Mouse (Mus musculus) midbrain, embryonic 15.5 days (tissue): Measurements from ENCODE around the gene Ppp1r21. TPM values are rescaled to one million over a fixed set of nuclear protein-coding genes. Genes with fewer than 3 reads are reported as not detected.

Source experiments
- ATAC-seq: fragments of 200-750 bp; cut with Nextera tagmentation; replicated peaks from 2 replicates; pipeline ENCODE4 v1.8.0; 2017; ENCODE audit warnings: moderate TSS enrichment
- H3K27ac ChIP-seq: fragments of 300-500 bp; sonication (generic); 2 replicates; pipeline ENCODE4 v1.5.1; 2015; ENCODE audit warnings: mild to moderate bottlenecking, inconsistent platforms
- H3K27me3 ChIP-seq: fragments of 300-500 bp; sonication (generic); replicated peaks from 2 replicates; pipeline ENCODE4 v1.6.1; 2015; ENCODE audit warnings: inconsistent platforms
- H3K36me3 ChIP-seq: fragments of 300-500 bp; sonication (generic); replicated peaks from 2 replicates; pipeline ENCODE4 v1.6.1; 2015; ENCODE audit warnings: inconsistent platforms
- H3K4me1 ChIP-seq: fragments of 300-500 bp; sonication (generic); 2 replicates; pipeline ENCODE4 v1.6.1; 2015; ENCODE audit warnings: inconsistent platforms
- H3K4me2 ChIP-seq: fragments of 300-500 bp; sonication (generic); 2 replicates; pipeline ENCODE4 v1.6.1; 2015; ENCODE audit warnings: inconsistent platforms, mild to moderate bottlenecking, moderate library complexity
- H3K4me3 ChIP-seq: fragments of 300-500 bp; sonication (generic); 2 replicates; pipeline ENCODE4 v1.5.1; 2015; ENCODE audit warnings: mild to moderate bottlenecking, inconsistent platforms
- H3K9ac ChIP-seq: fragments of 300-500 bp; sonication (generic); 2 replicates; pipeline ENCODE4 v1.6.1; 2015; ENCODE audit warnings: mild to moderate bottlenecking, inconsistent platforms
- H3K9me3 ChIP-seq: fragments of 300-500 bp; sonication (generic); 2 replicates; pipeline ENCODE4 v1.6.1; 2016; ENCODE audit warnings: inconsistent platforms
- WGBS: fragments of 180-500 bp; shearing (Covaris S2); methylation state at CpG from one replicate; pipeline ENCODE4 v1.1.7; 2015; ENCODE audit warnings: mixed read lengths; 5-methylcytosine and 5-hydroxymethylcytosine counted together
- polyA plus RNA-seq: library from polyadenylated mRNA; unstranded; fragments of >200 nt; fragmentation: Nextera tagmentation; extraction: Ambion mirVana; gene quantifications from 2 replicates; pipeline ENCODE4 v1.2.1, GENCODE M21; 2015

Ppp1r21 gene
- polyA plus RNA-seq, 1 experiment from 2014 or later, result 38.5 TPM

DNA sequence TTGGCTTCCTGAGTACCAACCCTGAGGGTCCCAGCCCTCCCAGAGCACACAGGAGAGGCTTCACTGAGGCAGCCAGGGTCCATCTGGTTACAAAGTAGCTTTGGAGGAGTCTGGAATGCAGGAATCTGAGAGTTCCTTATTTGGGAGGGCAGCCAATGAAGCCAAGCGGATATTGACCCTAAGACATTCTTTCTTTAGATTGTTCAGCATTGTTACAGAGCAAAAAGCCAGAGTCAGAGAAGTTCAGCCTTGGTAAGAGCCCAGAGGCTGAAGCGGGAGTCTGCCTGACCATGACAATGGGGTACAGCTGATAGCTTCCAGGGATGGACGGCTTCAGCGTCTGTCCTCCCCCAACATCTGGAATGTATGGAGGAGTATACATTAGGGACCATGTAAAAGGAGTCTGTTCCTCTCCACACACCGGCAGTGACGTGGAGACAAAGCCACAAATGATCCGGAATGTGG lies 96.5 kb downstream of the Ppp1r21 start:
- Histone ChIP-seq H3K4me2 (no peak overlapping the region), H3K27me3 (no peaks in the 10 kb centered on the region), H3K9ac (no peak overlapping the region), H3K4me1 (peaks cover 2% of the 10 kb centered on the region; the same call in 1 of the 2 replicates), H3K9me3 (no peaks in the 10 kb centered on the region), H3K36me3 (no peaks in the 10 kb centered on the region), H3K27ac (0 out of 2 replicates have a peak overlapping the region, but pooled peaks have one; percentile 34), H3K4me3 (no peak overlapping the region)
- ATAC-seq, result no peak
- 49% methylated on average over 7 of the region's 7 CpGs for WGBS

DNA sequence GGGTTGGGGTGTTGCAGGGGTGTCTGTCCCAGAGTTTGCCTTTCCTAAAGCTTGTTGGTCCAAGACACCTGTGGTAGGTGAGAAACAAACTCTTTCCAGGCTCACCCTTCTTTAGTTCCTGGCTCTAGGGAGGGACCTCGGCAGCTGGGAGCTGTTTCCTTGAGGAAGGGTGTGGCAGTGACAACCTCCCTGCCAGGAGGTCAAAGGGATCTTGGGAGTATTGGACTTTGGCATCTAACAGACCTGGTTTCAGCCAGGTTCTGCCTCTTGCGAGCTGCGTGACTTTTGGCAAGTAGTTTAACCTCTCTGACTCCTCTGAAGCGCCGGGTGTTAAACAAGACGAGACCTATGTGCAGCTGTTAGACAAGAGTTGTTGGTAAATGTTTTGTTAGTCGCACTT lies 97.2 kb downstream of the Ppp1r21 start:
- H3K4me2 ChIP-seq, result no peak overlapping the region
- no peak overlapping the region for H3K9ac ChIP-seq
- no peak overlapping the region for H3K4me3 ChIP-seq
- H3K27me3 ChIP-seq, result no peaks in the 10 kb centered on the region
- peaks cover 2% of the 10 kb centered on the region; the same call in 1 of the 2 replicates for H3K4me1 ChIP-seq
- H3K36me3 ChIP-seq, result no peaks in the 10 kb centered on the region
- H3K27ac ChIP-seq, result no peak overlapping the region
- no peak for ATAC-seq
- H3K9me3 ChIP-seq, result no peaks in the 10 kb centered on the region
- WGBS, result 81% methylated on average over 7 of the region's 7 CpGs

DNA sequence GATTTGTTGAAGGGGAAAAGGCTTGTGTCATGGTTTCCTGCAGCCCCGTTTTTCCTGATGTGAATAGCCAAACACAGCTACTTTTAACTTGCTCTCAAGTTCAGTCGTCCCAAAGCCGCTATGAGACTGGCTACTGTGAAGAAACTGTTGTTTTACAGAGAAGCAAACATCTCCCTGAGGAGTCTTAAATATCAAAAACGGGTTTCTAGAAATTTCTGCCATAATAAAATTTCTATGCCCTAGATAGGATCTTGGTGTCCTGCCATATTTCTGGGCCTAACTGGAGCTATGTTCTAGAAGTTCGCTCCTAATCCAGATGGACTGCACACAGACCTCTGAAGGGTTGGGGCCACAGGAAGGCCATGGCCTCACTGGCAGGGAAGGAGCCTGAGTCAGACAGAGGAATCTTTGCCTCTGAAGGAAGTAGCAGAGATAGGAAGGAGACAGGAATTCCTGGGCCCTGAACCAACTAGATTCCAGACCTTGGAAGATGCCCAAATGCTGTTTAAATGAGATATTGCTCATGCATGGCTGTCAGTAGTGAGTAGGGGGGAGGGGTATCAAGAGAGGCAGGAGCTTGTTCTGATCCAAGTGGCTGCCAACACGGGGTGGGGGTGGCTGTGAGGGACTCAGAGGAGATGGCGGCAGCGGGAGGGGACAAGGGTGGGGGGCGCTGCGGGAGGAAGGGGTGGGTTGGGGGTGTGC lies 98.9 kb downstream of the Ppp1r21 start:
- 46% methylated on average over 10 of the region's 10 CpGs for WGBS
- peak overlapping the region; percentile 63 for H3K27ac ChIP-seq
- H3K36me3 ChIP-seq, result no peaks in the 10 kb centered on the region
- peaks cover 2% of the 10 kb centered on the region; the same call in 1 of the 2 replicates for H3K4me1 ChIP-seq
- ATAC-seq, result peak; percentile 60
- H3K9ac ChIP-seq, result no peak overlapping the region
- H3K27me3 ChIP-seq, result no peaks in the 10 kb centered on the region
- no peak overlapping the region for H3K4me2 ChIP-seq
- no peak overlapping the region for H3K4me3 ChIP-seq
- no peaks in the 10 kb centered on the region for H3K9me3 ChIP-seq

DNA sequence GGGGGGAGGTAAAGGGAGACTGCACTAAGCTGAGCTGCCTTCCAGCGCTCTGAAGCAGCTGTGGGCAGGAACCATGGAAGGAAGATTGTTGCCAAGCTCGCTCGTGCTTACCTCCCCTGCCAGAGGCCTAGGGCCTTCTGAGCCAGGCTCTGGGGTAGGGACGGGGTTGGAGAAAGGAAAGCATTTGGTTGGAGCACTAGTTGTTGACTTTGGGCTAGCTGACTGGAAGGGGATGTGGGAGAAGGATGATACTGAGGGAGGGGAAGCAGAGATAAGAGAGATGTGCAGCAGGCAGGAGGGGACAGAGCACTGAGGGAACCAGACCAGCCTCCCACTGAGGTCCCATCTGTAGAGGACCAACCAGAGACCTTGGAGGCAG lies 99.5 kb downstream of the Ppp1r21 start:
- Histone ChIP-seq H3K9ac (no peak overlapping the region), H3K9me3 (no peaks in the 10 kb centered on the region), H3K4me1 (peaks cover 2% of the 10 kb centered on the region; the same call in 1 of the 2 replicates), H3K36me3 (no peaks in the 10 kb centered on the region), H3K27me3 (no peaks in the 10 kb centered on the region), H3K27ac (peak overlapping the region; percentile 63), H3K4me2 (no peak overlapping the region), H3K4me3 (no peak overlapping the region)
- peak; percentile 70 for ATAC-seq
- WGBS, result 15% methylated on average over 4 of the region's 4 CpGs

DNA sequence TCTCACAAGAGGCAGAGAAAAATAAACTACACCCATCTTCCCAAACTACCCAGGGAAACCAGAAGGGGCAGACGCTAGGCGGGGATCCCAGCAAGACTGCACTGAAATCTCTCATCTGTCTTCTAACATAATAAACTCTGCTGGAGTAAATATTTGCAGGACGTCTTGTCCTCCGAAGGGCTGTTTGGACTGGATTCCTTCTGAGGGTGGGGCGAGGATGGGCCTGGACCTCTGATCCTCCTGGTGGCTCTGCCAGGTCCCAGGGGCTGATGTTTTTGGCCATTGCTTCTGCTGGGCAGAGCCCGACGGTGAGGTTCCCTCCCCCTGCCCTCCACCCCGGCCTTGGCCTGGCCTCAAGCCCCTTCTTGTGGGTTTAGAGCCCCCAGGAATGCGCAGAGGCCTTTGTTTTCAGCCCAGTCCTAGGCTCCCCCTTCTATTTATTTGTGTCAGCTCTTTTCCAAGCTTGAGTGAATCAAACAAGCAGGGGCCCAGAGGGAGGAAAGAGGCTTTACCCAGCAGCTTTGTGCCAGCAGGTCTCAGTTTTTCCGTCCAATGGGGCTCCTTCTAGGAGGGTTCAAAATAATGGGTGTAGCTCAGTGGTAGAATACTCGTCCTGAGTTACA lies 100.1 kb downstream of the Ppp1r21 start:
- 15% methylated on average over 11 of the region's 11 CpGs for WGBS
- Histone ChIP-seq H3K4me2 (no peak overlapping the region), H3K4me1 (peaks cover 2% of the 10 kb centered on the region; the same call in 1 of the 2 replicates), H3K9ac (no peak overlapping the region), H3K4me3 (no peak overlapping the region), H3K36me3 (no peaks in the 10 kb centered on the region), H3K27ac (peak overlapping the region; percentile 63), H3K27me3 (no peaks in the 10 kb centered on the region), H3K9me3 (no peaks in the 10 kb centered on the region)
- ATAC-seq, result peak; percentile 80

DNA sequence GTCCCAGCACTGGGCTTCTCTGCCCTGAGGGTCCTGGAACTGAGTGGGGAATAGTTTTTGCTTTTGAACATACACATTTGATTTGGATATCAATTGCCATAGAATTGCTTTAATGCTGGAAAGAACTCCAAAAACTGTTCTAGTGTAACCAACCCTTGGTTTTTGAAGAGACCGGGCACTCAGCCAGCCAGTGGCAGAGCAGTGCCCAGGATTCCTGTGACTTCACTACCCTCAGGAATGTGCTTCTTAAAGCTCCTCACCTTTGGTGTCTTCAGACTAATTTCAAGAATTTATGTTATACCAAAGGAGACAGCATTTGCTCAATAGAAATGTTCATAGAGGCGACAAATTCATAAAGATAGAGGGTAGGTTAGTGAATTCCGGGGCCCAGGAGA lies 100.6 kb downstream of the Ppp1r21 start:
- no peak overlapping the region for H3K4me2 ChIP-seq
- no peak overlapping the region for H3K4me3 ChIP-seq
- no peaks in the 10 kb centered on the region for H3K9me3 ChIP-seq
- ATAC-seq, result no peak
- no peaks in the 10 kb centered on the region for H3K36me3 ChIP-seq
- H3K27ac ChIP-seq, result peak overlapping the region; percentile 63
- WGBS, result 62% methylated on average over 3 of the region's 3 CpGs
- peaks cover 2% of the 10 kb centered on the region; the same call in 1 of the 2 replicates for H3K4me1 ChIP-seq
- H3K27me3 ChIP-seq, result no peaks in the 10 kb centered on the region
- H3K9ac ChIP-seq, result no peak overlapping the region

DNA sequence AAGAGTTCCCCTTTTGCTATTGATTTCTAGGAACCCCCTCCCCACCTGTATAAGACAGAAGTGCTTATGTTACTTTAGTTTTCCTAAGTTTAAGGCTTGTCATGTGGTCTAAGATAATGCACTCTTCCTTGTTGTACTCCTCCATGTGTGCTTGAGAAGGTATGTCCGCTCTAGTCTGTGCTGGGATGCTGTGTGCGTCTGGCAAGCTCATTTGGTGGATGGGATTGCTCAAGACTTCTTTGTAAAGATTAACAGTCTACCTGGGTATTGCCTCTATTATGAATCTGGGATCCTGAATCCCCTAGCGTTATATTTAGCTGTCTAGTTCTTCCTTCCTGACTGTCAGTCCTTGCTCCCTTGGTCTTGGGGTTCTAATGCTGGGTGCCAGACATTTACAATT lies 102.7 kb downstream of the Ppp1r21 start:
- no peak for ATAC-seq
- Histone ChIP-seq H3K9ac (no peak overlapping the region), H3K4me3 (no peak overlapping the region), H3K27ac (no peak overlapping the region), H3K4me1 (peaks cover 2% of the 10 kb centered on the region; the same call in 1 of the 2 replicates), H3K9me3 (no peaks in the 10 kb centered on the region), H3K27me3 (no peaks in the 10 kb centered on the region), H3K4me2 (no peak overlapping the region), H3K36me3 (no peaks in the 10 kb centered on the region)
- 96% methylated on average over 3 of the region's 3 CpGs for WGBS

DNA sequence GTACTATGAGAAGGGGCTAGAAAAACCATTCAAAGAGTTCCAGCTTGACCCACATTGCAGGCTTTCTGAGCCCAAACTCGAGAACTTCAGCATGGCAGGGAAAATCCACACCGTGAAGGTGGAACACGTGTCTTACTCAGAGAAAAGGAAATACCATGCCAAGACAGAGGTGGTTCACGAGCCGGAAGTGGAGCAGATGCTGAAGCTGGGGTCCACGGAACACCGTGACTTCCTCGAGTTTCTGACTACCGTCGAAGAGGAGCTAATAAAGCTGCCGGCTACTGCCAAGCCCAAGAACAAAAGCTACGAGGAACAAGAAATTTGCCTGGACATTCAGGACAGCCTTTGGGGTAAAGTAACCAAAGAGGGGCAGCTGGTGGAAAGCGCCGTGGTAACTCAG lies 106.2 kb downstream of the Ppp1r21 start:
- no peaks in the 10 kb centered on the region for H3K36me3 ChIP-seq
- H3K4me3 ChIP-seq, result no peak overlapping the region
- no peaks in the 10 kb centered on the region for H3K4me1 ChIP-seq
- 89% methylated on average over 14 of the region's 14 CpGs for WGBS
- H3K9me3 ChIP-seq, result no peaks in the 10 kb centered on the region
- no peak overlapping the region for H3K27ac ChIP-seq
- no peaks in the 10 kb centered on the region for H3K27me3 ChIP-seq
- H3K4me2 ChIP-seq, result no peak overlapping the region
- no peak for ATAC-seq
- no peak overlapping the region for H3K9ac ChIP-seq

DNA sequence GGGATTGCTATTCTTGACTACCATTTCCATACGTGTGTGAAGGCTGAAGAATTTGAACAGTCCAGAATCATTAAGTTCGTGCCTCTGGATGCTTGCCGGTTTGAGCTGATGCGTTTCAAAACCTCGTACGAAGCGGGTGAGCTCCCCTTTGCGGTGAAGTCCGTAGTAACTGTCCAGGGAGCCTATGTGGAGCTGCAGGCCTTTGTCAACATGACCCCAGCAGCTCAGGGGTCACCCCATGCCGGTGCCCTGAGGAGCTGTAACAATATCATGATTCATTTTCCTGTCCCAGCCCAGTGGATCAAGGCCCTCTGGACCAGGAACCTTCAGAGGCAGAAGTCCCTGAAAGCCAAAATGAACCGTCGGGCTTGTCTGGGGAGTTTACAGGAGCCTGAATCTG lies 106.7 kb downstream of the Ppp1r21 start:
- Histone ChIP-seq H3K9ac (no peak overlapping the region), H3K27ac (no peak overlapping the region), H3K27me3 (no peaks in the 10 kb centered on the region), H3K36me3 (no peaks in the 10 kb centered on the region), H3K9me3 (no peaks in the 10 kb centered on the region), H3K4me3 (no peak overlapping the region), H3K4me2 (no peak overlapping the region), H3K4me1 (no peaks in the 10 kb centered on the region)
- ATAC-seq, result no peak
- WGBS, result 53% methylated on average over 12 of the region's 12 CpGs

Other genes with a start within 250 kb of the Ppp1r21 start
- gene Foxn2, start 89.4 kb upstream of the Ppp1r21 start, polyA plus RNA-seq, result 8.0 and 8.1 TPM in 2 replicates
- gene Ston1, start 67.6 kb downstream of the Ppp1r21 start, polyA plus RNA-seq, result 2.1 and 2.2 TPM in 2 replicates
- gene Gtf2a1l, start 138.5 kb downstream of the Ppp1r21 start, polyA plus RNA-seq, result 0.10 and 0.29 TPM in 2 replicates